Mouse (Mus musculus): ENCODE measurements at regions not wholly inside any gene's neighbourhood (a gene's known extent, or its start where the extent isn't known, plus 50 kb on each side); places are given as distances from the start of the nearest gene placed in this dataset.
A peak's percentile ranks its signal among the peaks of the same experiment; 100 is the strongest.

- peak; percentile 66 for DNase-seq (ENCODE audit: low read depth, low spot score)
Observed at GRCm38 (mm10) chr4:34336971-34337797, 213.6 kb upstream of the Akirin2 start.

GRCm38 (mm10) chr4:34337852-34338251 lies 212.9 kb upstream of the Akirin2 start:
- DNase-seq (ENCODE audit: low read depth, low spot score) = no peak

- no peak for DNase-seq (ENCODE audit: low read depth, low spot score)
Observed at GRCm38 (mm10) chr4:34340057-34340456, 210.7 kb upstream of the Akirin2 start.

GRCm38 (mm10) chr4:34371281-34372032 lies 179.3 kb upstream of the Akirin2 start:
- DNase-seq (ENCODE audit: low read depth, low spot score) = peak; percentile 48

GRCm38 (mm10) chr4:34386338-34386967 lies 164.3 kb upstream of the Akirin2 start:
- peak; percentile 27 for DNase-seq (ENCODE audit: low read depth, low spot score)

- no peak for DNase-seq (ENCODE audit: low read depth, low spot score)
Observed at GRCm38 (mm10) chr4:34391499-34391898, 159.2 kb upstream of the Akirin2 start.

GRCm38 (mm10) chr4:34403061-34403460 lies 147.7 kb upstream of the Akirin2 start:
- peak; percentile 7 for DNase-seq (ENCODE audit: low read depth, low spot score)

- DNase-seq (ENCODE audit: low read depth, low spot score) = no peak
Observed at GRCm38 (mm10) chr4:34407181-34407580, 143.6 kb upstream of the Akirin2 start.

- no peak for DNase-seq (ENCODE audit: low read depth, low spot score)
Observed at GRCm38 (mm10) chr4:34420970-34421369, 129.8 kb upstream of the Akirin2 start.

GRCm38 (mm10) chr4:34424131-34424646 lies 126.5 kb upstream of the Akirin2 start:
- DNase-seq (ENCODE audit: low read depth, low spot score) = no peak

GRCm38 (mm10) chr4:34429003-34429402 lies 121.7 kb upstream of the Akirin2 start:
- no peak for DNase-seq (ENCODE audit: low read depth, low spot score)

- peak; percentile 50 for DNase-seq (ENCODE audit: low read depth, low spot score)
Observed at GRCm38 (mm10) chr4:34429456-34430235, 121.1 kb upstream of the Akirin2 start.

GRCm38 (mm10) chr4:34437316-34437715 lies 113.4 kb upstream of the Akirin2 start:
- DNase-seq (ENCODE audit: low read depth, low spot score) = no peak

GRCm38 (mm10) chr4:34449582-34449981 lies 101.2 kb upstream of the Akirin2 start:
- no peak for DNase-seq (ENCODE audit: low read depth, low spot score)

GRCm38 (mm10) chr4:34462591-34462990 lies 88.1 kb upstream of the Akirin2 start:
- no peak for DNase-seq (ENCODE audit: low read depth, low spot score)

- DNase-seq (ENCODE audit: low read depth, low spot score) = peak; percentile 32
Observed at GRCm38 (mm10) chr4:34465845-34466244, 84.9 kb upstream of the Akirin2 start.

GRCm38 (mm10) chr4:34466309-34466708 lies 84.4 kb upstream of the Akirin2 start:
- DNase-seq (ENCODE audit: low read depth, low spot score) = peak; percentile 36

- DNase-seq (ENCODE audit: low read depth, low spot score) = peak; percentile 1
Observed at GRCm38 (mm10) chr4:34468096-34468495, 82.6 kb upstream of the Akirin2 start.

- no peak for DNase-seq (ENCODE audit: low read depth, low spot score)
Observed at GRCm38 (mm10) chr4:34475792-34476448, 74.8 kb upstream of the Akirin2 start.

- no peak for DNase-seq (ENCODE audit: low read depth, low spot score)
Observed at GRCm38 (mm10) chr4:34484273-34484672, 66.5 kb upstream of the Akirin2 start.

GRCm38 (mm10) chr4:34485574-34485973 lies 65.2 kb upstream of the Akirin2 start:
- no peak for DNase-seq (ENCODE audit: low read depth, low spot score)

Data from brain, adult 2 months (tissue).